Mouse (Mus musculus): ENCODE results near the gene Gpm6b. TPM values are rescaled to one million over a fixed set of nuclear protein-coding genes. Genes with fewer than 3 reads are reported as not detected.

Gpm6b gene
- total RNA-seq, 2 experiments from 2014 or later: not detected

DNA sequence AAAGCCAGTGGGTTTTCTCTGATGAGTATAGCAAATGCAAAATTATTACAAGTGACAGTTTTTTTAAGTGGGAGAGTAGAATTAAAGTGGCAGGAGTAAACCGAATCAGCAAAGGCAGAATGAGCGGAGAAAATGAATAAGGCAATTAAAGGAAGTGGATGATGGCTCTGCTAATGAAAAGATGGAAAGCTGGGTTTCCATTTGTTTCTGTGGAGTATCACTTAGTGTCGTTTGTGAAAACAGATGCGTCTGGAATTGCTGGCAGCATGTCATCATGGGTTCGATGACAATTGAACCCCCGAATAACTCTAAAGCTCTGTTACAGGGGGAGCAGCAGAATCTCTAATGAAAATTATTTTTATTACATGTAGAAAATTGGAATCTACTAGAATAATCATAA lies 109.4 kb downstream of the Gpm6b start:
- no peak for ATAC-seq (replicated peaks; ENCODE audit: low FRiP score, low TSS enrichment, poor library complexity, severe bottlenecking)

DNA sequence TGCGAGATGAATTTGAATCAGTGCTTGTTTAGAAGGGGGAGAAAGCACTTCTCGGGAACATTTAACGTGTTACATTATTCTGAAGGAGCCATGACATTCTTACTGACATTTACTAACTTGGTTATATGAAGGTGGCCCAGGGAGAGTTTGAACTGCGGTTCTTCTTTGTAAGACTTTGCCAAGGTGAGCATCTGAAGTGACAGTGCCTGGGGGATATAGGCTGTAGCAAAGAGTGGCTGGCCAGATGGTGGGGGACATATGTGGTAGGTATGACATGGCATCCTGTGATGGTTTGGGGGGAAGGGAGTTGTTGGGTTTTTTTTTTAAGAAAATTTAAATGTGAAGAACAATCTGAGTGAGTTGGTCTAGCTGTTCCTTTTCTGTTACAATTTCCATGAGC lies 109.9 kb downstream of the Gpm6b start:
- ATAC-seq (replicated peaks; ENCODE audit: low FRiP score, low TSS enrichment, poor library complexity, severe bottlenecking): no peak

DNA sequence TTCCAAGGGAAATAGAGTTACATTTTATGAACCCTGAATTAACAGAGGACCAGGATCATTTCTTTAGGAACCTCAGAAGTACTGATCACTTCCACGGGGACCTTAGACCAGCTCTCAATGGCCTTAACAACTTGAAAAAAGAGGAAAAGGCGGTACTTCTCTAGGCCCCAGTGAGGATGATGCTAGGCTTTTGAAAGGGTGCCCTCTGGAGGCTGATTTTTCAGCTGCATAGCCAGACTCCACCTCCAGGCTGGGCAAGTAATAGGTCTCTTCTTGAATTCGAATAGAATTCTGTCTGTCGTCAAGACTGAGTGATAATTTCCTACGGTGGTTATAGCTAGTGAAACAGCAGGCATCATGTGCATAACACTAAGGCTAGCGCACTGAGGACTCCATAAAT lies 113.1 kb downstream of the Gpm6b start:
- ATAC-seq (replicated peaks; ENCODE audit: low FRiP score, low TSS enrichment, poor library complexity, severe bottlenecking): peak; percentile 91

DNA sequence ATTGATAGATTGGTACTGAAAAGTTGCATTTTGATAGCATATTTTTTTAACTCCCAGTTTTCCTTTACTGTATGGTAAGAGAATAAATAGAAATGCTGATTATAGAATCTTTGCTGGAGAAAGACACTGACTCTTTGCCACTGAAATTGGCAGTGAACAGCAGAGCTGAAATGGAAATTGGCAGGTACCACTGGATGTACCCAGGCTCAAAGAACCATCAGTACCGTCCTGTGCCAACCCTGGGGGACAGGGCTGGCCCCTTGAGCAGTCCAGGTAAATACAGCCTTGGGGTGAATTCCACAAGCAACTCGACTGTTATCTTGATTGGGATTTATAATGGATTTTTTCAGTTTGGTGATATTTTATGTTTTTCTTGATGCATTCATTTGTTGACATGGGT lies 114.7 kb downstream of the Gpm6b start:
- no peak for ATAC-seq (replicated peaks; ENCODE audit: low FRiP score, low TSS enrichment, poor library complexity, severe bottlenecking)

DNA sequence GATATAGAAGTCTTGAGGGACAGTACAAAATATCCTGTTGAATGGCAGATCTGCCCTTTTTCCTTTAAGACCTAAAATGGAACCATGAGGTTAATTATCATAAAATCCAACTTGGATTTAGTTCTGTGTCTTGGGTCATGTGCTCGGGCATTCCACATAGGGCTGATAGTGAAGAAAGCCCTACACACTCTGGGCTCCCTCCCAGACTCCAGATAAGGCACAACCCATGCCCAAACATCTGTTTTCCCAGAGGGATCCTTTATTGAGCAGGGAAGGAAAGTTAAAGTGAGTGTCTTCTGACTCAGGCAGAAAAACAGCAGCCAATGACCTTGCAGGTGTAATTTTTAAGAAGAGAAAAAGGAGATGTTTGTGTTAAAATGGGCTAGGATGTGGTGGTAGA lies 116.2 kb downstream of the Gpm6b start:
- no peak for ATAC-seq (replicated peaks; ENCODE audit: low FRiP score, low TSS enrichment, poor library complexity, severe bottlenecking)

DNA sequence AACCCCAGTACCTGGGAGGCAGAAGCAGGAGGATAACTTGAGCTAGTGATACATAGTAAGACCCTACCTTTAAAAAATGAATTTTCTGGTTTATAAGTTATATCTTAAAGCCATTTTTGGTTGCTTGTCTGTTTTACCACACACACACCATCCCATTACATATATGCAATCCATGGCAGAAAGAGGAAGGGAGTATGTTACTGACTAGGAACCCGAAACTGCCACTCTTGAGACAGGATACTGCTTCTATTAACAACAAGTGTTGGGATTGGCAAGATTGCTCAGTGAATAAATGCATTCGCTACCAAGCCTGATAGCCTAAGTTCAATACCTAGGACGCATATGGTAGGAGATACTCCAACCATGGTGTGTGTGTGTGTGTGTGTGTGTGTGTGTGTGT lies 117.6 kb downstream of the Gpm6b start:
- no peak for ATAC-seq (replicated peaks; ENCODE audit: low FRiP score, low TSS enrichment, poor library complexity, severe bottlenecking)

DNA sequence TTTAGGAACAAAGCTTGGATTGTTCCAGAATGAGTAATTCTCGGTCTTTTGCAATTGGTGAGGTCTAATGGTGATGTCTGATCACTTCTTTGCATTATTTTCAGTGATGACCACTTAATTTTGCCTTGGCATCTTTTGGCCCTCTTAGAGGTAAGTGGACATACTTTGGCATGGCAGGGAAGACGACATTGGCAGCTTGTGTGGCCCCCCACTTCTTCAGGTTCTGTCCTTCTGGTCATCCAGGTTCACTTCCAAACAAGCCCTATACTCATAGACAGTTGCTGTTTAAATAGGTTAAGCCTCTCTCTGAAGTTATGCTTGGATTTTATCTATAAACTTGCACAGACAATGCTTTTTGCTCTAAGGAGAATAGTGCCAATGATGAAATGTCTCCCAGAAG lies 120.2 kb downstream of the Gpm6b start:
- ATAC-seq (replicated peaks; ENCODE audit: low FRiP score, low TSS enrichment, poor library complexity, severe bottlenecking): no peak

DNA sequence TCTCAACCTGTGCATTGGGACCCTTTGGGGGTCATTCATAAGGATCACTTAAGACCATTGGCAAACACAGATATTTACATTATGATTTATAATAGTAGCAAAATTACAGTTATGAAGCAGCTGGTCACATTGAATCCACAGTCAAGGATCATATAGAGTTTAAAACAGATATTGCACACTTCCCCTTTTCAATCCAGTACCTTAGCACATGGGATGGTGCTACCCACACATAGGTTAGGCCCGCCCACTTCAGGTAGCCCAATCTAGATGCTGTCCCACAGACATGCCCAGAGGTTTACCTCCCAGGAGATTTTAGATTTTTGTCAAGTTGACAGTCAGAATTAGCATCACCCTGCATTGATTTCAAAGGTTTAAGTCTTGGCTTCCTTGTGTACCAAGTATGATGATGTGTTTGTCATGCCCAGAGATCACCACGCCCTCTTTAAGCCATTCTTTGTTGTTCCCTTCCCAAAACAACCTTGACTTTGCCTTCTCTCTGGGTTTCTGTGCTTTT lies 121.3 kb downstream of the Gpm6b start:
- no peak for ATAC-seq (replicated peaks; ENCODE audit: low FRiP score, low TSS enrichment, poor library complexity, severe bottlenecking)

DNA sequence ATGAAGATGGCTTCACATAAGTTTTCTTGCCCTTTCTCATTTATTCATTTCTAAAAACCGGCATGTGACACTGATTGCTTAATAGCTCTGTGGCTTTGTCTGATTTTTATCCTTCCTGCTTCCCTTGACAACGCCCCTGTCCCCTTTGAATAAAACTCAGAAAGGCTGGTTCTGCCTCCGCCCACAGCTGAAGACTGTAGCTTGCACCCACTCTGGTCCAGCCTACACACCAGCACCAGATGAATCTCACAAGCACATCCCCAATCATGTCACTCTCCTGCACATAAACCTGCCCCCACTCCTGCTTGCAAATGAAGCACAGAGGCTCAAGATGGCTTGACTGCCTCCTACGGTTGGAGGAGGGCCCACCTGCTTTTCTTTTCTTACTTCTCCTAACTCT lies 121.7 kb downstream of the Gpm6b start:
- ATAC-seq (replicated peaks; ENCODE audit: low FRiP score, low TSS enrichment, poor library complexity, severe bottlenecking): no peak

DNA sequence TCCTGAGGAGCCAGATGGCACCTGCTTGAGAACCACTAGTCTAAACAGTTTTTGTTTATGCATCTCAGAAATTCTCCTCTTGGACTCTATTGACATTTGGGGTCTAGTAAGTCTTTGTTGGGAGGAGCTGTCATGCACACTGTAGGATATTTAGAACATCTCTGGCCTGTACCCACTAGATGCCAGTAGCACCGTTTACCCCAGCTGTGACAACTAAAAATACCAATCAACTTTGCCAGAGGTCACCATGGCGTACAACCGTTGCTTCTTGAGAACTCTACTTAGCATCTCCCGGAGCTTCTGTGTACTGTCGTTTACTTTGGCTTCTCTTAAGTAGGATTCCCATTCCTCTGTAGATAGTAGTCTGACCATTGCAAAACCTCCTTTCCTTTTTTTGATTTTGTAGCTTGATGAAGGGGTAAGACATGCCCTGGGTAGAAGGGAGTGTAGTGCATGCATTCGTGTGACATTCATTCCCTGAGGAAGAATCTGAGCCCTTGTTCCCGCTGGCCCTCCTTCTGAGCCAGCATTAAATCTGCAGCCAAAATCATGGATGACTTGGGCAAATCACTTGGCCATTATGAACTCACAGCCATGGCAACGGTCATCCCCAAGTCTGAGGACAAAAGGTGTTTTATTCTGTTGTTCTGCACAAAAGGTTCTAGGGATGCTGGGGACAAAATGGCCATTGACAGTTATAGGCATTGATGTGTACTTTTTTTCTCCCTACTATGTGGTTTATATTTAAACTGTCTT lies 126.9 kb downstream of the Gpm6b start:
- no peak for ATAC-seq (replicated peaks; ENCODE audit: low FRiP score, low TSS enrichment, poor library complexity, severe bottlenecking)

DNA sequence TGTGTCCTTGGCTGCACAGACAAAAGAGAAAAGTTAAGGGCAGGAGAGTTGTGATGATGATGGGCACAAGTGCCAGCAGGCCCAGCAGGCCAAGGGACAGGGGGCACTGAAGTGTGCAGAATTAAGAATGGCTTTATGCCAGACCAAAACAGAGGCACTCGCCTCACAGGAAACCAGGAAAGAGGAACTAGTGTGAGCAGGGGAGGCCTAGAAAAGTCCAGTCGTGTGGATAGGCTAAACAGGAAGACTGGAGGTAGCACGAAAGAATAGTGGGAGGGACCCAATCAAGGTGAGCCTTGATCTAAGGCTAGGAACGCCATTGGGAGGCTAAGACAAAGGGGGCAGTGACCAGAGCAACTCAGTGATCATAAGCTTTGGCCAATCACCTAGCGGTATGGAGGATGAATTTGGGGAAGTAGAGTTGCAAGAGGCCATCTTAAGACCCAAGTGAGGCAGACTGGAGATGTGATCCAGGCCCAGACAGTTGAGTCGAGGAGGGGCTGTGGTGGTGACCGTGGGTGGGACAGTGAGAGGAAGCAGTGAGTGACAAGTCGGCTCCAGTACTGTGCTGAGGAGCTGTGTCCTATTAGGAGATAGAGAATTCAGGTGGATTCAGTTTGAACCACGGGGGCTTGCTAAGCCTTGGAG lies 138.1 kb downstream of the Gpm6b start:
- ATAC-seq (replicated peaks; ENCODE audit: low FRiP score, low TSS enrichment, poor library complexity, severe bottlenecking): no peak; the same call in 1 of the 2 replicates

DNA sequence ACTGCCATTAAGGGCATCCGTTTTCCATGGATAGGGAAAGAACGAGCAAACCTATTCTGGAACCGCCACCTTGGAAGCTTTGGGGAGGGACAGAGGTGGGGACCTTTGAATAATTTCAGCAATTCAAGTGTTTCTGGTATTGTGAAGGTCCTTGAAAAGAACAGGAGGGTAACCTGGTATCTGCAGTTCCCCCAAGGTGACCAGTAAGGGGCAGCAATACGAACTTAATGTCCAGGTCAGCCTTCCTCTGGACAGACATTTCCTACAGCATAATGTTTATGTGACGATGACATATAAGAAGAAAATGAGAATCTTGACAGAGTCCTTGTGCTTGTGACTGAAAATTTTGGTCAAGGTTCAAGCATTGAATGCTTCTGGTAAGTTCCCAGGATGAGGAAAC lies 139.9 kb downstream of the Gpm6b start:
- no peak for ATAC-seq (replicated peaks; ENCODE audit: low FRiP score, low TSS enrichment, poor library complexity, severe bottlenecking)

DNA sequence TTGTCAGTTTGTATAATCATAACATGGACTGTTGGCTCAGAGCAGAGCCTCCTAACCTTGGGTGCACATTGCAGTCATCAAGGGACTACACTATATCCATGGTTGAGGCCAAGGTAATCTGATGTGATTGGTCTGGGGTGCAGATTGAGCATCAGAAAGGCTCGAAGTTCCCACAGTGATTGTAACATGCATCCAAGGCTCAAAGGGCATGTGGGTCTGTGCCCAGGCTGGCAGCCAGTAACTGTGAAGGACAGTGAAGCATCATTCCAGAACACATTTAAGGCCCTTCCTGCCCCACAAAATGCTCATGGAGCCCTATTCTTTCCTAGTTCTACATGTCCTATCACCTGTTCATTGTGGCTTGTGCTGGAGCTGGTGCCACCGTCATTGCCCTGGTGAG lies 144.9 kb downstream of the Gpm6b start:
- ATAC-seq (replicated peaks; ENCODE audit: low FRiP score, low TSS enrichment, poor library complexity, severe bottlenecking): no peak

DNA sequence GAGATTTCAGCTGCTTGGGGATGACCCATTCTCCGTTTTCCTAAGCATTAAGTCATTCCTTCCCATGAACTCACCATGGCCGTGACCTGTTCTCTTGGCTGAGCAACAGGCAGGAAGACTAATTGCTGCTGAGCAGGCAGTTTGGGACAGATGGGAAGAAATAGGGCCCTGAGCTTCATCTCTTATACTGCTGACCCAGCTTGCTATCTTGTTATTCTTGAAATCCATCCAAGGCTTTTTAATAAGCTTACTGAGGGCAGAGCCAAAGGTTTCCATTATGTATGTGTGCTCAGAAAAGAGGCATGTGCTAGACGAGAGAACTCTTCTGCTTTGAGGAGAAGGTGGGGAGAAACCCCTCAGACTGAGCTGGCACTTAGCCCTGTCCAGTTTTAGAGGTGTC lies 146.2 kb downstream of the Gpm6b start:
- no peak for ATAC-seq (replicated peaks; ENCODE audit: low FRiP score, low TSS enrichment, poor library complexity, severe bottlenecking)

DNA sequence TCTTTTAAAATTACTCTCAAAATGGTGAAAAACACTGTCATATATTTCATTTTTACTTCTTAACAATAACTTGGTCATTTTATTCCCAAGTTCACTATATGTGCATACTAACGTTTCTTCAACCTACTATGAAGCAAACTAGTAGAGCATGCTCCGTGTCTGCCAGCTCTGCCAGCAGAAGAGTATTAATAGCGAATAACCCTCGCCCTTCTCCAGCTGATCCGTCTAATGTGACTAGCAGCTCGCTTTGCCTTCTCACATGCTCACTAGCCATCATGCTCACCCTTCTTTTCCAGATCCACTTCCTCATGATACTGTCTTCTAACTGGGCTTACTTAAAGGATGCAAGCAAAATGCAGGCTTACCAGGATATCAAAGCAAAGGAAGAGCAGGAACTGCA lies 147.9 kb downstream of the Gpm6b start:
- no peak for ATAC-seq (replicated peaks; ENCODE audit: low FRiP score, low TSS enrichment, poor library complexity, severe bottlenecking)

DNA sequence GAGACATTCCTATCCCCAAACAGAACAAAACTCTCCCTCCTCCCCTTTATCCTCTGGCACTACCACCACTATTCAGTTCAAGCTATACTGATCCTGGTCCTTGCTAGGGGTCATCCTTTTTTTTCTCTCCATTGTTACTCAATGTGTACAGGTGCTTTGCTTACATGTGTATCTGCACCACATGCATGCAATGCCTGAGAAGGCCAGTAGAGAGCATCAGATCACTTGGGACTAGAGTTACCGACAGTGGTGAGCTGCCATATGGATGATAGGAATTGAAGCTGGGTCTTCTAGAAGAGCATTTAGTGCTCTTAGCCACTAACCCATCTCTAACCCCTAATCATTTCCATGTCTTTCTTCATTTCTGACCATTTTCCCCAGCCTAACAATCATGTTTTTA lies 155.0 kb downstream of the Gpm6b start:
- 0 out of 2 replicates have a peak, but pooled peaks have one; percentile 37 for ATAC-seq (replicated peaks; ENCODE audit: low FRiP score, low TSS enrichment, poor library complexity, severe bottlenecking)

DNA sequence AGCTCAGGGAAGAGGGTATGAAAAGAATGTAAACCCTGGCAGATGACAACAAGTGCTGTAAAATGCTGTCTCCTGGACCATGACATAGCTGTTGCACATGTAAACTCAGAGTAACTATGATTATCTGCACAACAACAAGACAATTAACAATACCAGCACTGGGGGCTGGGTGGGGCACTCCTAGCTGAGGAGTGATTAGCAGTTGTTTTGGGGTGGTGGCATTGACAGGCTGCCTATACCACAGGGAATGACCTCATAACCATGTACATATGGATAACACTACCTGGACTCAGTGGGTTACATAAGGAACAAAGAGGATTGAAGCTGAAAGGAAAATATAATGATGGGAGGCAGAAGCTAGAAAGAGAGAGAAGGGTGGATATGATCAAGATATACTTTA lies 169.2 kb downstream of the Gpm6b start:
- peak; percentile 100 for ATAC-seq (replicated peaks; ENCODE audit: low FRiP score, low TSS enrichment, poor library complexity, severe bottlenecking)

DNA sequence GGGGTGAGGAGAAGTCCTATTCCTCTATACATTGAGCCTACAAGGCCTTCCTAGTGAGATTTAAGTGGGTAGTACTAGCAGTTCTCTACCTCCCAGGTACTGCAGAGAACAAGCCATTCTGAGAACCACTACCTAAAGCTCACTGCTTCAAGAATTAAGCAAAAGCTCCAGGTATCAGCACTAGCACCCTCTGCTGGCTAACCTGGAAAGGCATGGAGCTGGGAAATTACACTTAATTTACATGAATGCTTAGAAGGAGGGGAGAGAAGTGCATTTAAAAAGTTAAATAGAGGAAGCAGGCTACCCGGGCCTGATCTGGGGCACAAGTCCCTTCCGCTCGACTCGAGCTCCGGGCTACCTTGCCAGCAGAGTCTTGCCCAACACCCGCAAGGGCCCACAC lies 177.5 kb downstream of the Gpm6b start:
- ATAC-seq (replicated peaks; ENCODE audit: low FRiP score, low TSS enrichment, poor library complexity, severe bottlenecking): peak; percentile 73

DNA sequence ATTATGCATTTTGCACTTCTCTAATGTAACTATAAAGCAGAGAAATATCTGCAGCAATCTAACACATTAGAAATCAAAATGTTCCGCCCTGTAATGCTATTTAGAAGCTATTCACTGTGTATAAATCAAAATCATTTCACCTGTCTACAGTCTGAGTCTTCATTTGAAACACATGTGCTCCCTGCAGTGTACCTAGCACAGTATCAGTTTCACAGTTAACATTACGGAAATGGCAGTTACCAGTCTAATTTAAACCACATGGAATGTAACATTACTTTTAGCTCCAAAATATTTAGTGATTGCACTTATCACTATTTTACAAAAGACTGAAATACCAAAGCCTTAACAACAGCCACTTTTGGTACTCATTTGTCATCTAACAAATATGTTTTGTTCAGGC lies 196.1 kb downstream of the Gpm6b start:
- no peak for ATAC-seq (replicated peaks; ENCODE audit: low FRiP score, low TSS enrichment, poor library complexity, severe bottlenecking)

Data from megakaryocyte-erythroid progenitor cell, adult 5-6 weeks (primary cell).